Mouse (Mus musculus): ENCODE measurements around the gene Shh. TPM values are rescaled to one million over a fixed set of nuclear protein-coding genes. Genes with fewer than 3 reads are reported as not detected.

The Shh gene
- total and polyA plus RNA-seq, 3 experiments: not detected

- H3K4me3 ChIP-seq (ENCODE audit: low read depth, low read length): no peak overlapping the region
- no peaks in the 10 kb centered on the region for H3K9me3 ChIP-seq (replicated peaks)
- H3K36me3 ChIP-seq (replicated peaks): no peaks in the 10 kb centered on the region
- H3K27me3 ChIP-seq (ENCODE audit: insufficient read depth, low read length): no peaks in the 10 kb centered on the region
- DNase-seq (ENCODE audit: low spot score) (no peak), ATAC-seq (ENCODE audit: extremely low read depth, insufficient number of reproducible peaks, low FRiP score, poor library complexity, severe bottlenecking) (no peak)
- no peaks in the 10 kb centered on the region for H3K4me1 ChIP-seq (ENCODE audit: insufficient read depth, low read depth, low read length)
- TF ChIP-seq GATA1 (IDR thresholded peaks at IDR 0.05; ENCODE audit: borderline replicate concordance, low read length): no peak
- no peak for TF ChIP-seq POLR2AphosphoS5 (IDR thresholded peaks at IDR 0.05; ENCODE audit: insufficient replicate concordance, low read depth, low read length)
- no peak for TF ChIP-seq CTCF (IDR thresholded peaks at IDR 0.05; ENCODE audit: low read depth, low read length)
- TF ChIP-seq GATA2 (IDR thresholded peaks at IDR 0.05; ENCODE audit: borderline replicate concordance, low read depth, low read length): no peak
Observed at GRCm38 (mm10) chr5:28482991-28483390, 15.9 kb upstream of the Shh start.

GRCm38 (mm10) chr5:28481730-28482129, 14.7 kb upstream of the Shh start:
- Histone ChIP-seq H3K36me3 (replicated peaks) (no peaks in the 10 kb centered on the region), H3K27me3 (ENCODE audit: insufficient read depth, low read length) (no peaks in the 10 kb centered on the region), H3K4me1 (ENCODE audit: insufficient read depth, low read depth, low read length) (no peaks in the 10 kb centered on the region), H3K9me3 (replicated peaks) (no peaks in the 10 kb centered on the region), H3K4me3 (ENCODE audit: low read depth, low read length) (no peak overlapping the region)
- DNase-seq (ENCODE audit: low spot score): no peak
- no peak for ATAC-seq (ENCODE audit: extremely low read depth, insufficient number of reproducible peaks, low FRiP score, poor library complexity, severe bottlenecking)
- TF ChIP-seq GATA2 (IDR thresholded peaks at IDR 0.05; ENCODE audit: borderline replicate concordance, low read depth, low read length) (no peak), TAL1 (conservative IDR thresholded peaks at IDR 0.05; ENCODE audit: low read depth, low read length) (no peak), GATA1 (IDR thresholded peaks at IDR 0.05; ENCODE audit: borderline replicate concordance, low read length) (no peak), POLR2AphosphoS5 (IDR thresholded peaks at IDR 0.05; ENCODE audit: insufficient replicate concordance, low read depth, low read length) (no peak), CTCF (IDR thresholded peaks at IDR 0.05; ENCODE audit: low read depth, low read length) (no peak)

GRCm38 (mm10) chr5:28476389-28477379, 9.6 kb upstream of the Shh start:
- H3K9me3 ChIP-seq (replicated peaks): no peaks in the 10 kb centered on the region
- ATAC-seq (ENCODE audit: extremely low read depth, insufficient number of reproducible peaks, low FRiP score, poor library complexity, severe bottlenecking) (no peak), DNase-seq (ENCODE audit: low spot score) (no peak)
- no peaks in the 10 kb centered on the region for H3K36me3 ChIP-seq (replicated peaks)
- no peaks in the 10 kb centered on the region for H3K4me1 ChIP-seq (ENCODE audit: insufficient read depth, low read depth, low read length)
- TF ChIP-seq GATA1 (IDR thresholded peaks at IDR 0.05; ENCODE audit: borderline replicate concordance, low read length): no peak
- TF ChIP-seq POLR2AphosphoS5 (IDR thresholded peaks at IDR 0.05; ENCODE audit: insufficient replicate concordance, low read depth, low read length): no peak
- no peak for TF ChIP-seq CTCF (IDR thresholded peaks at IDR 0.05; ENCODE audit: low read depth, low read length)
- no peak for TF ChIP-seq GATA2 (IDR thresholded peaks at IDR 0.05; ENCODE audit: borderline replicate concordance, low read depth, low read length)
- TF ChIP-seq TAL1 (conservative IDR thresholded peaks at IDR 0.05; ENCODE audit: low read depth, low read length): no peak
- H3K27me3 ChIP-seq (ENCODE audit: insufficient read depth, low read length): no peaks in the 10 kb centered on the region
- no peak overlapping the region for H3K4me3 ChIP-seq (ENCODE audit: low read depth, low read length)

GRCm38 (mm10) chr5:28473556-28473955, 6.5 kb upstream of the Shh start:
- Histone ChIP-seq H3K27me3 (ENCODE audit: insufficient read depth, low read length) (no peaks in the 10 kb centered on the region), H3K4me3 (ENCODE audit: low read depth, low read length) (no peak overlapping the region), H3K36me3 (replicated peaks) (no peaks in the 10 kb centered on the region), H3K9me3 (replicated peaks) (no peaks in the 10 kb centered on the region), H3K4me1 (ENCODE audit: insufficient read depth, low read depth, low read length) (no peaks in the 10 kb centered on the region)
- no peak for TF ChIP-seq POLR2AphosphoS5 (IDR thresholded peaks at IDR 0.05; ENCODE audit: insufficient replicate concordance, low read depth, low read length)
- no peak for TF ChIP-seq TAL1 (conservative IDR thresholded peaks at IDR 0.05; ENCODE audit: low read depth, low read length)
- TF ChIP-seq GATA1 (IDR thresholded peaks at IDR 0.05; ENCODE audit: borderline replicate concordance, low read length): no peak
- TF ChIP-seq GATA2 (IDR thresholded peaks at IDR 0.05; ENCODE audit: borderline replicate concordance, low read depth, low read length): no peak
- no peak for TF ChIP-seq CTCF (IDR thresholded peaks at IDR 0.05; ENCODE audit: low read depth, low read length)
- no peak for ATAC-seq (ENCODE audit: extremely low read depth, insufficient number of reproducible peaks, low FRiP score, poor library complexity, severe bottlenecking)
- DNase-seq (ENCODE audit: low spot score): no peak

GRCm38 (mm10) chr5:28469525-28470202, 2.6 kb upstream of the Shh start:
- TF ChIP-seq GATA2 (IDR thresholded peaks at IDR 0.05; ENCODE audit: borderline replicate concordance, low read depth, low read length) (no peak), TAL1 (conservative IDR thresholded peaks at IDR 0.05; ENCODE audit: low read depth, low read length) (no peak), POLR2AphosphoS5 (IDR thresholded peaks at IDR 0.05; ENCODE audit: insufficient replicate concordance, low read depth, low read length) (no peak), GATA1 (IDR thresholded peaks at IDR 0.05; ENCODE audit: borderline replicate concordance, low read length) (no peak), CTCF (IDR thresholded peaks at IDR 0.05; ENCODE audit: low read depth, low read length) (no peak)
- Histone ChIP-seq H3K36me3 (replicated peaks) (no peaks in the 10 kb centered on the region), H3K4me1 (ENCODE audit: insufficient read depth, low read depth, low read length) (no peaks in the 10 kb centered on the region), H3K9me3 (replicated peaks) (no peaks in the 10 kb centered on the region), H3K4me3 (ENCODE audit: low read depth, low read length) (no peak overlapping the region), H3K27me3 (ENCODE audit: insufficient read depth, low read length) (peaks cover 5% of the 10 kb centered on the region; the same call in 1 of the 2 replicates)
- no peak for DNase-seq (ENCODE audit: low spot score)
- no peak for ATAC-seq (ENCODE audit: extremely low read depth, insufficient number of reproducible peaks, low FRiP score, poor library complexity, severe bottlenecking)

GRCm38 (mm10) chr5:28466351-28466750, 705 bp downstream of the Shh start:
- TF ChIP-seq CTCF (IDR thresholded peaks at IDR 0.05; ENCODE audit: low read depth, low read length): no peak
- no peak for TF ChIP-seq GATA2 (IDR thresholded peaks at IDR 0.05; ENCODE audit: borderline replicate concordance, low read depth, low read length)
- TF ChIP-seq TAL1 (conservative IDR thresholded peaks at IDR 0.05; ENCODE audit: low read depth, low read length): no peak
- no peak for TF ChIP-seq POLR2AphosphoS5 (IDR thresholded peaks at IDR 0.05; ENCODE audit: insufficient replicate concordance, low read depth, low read length)
- TF ChIP-seq GATA1 (IDR thresholded peaks at IDR 0.05; ENCODE audit: borderline replicate concordance, low read length): no peak
- Histone ChIP-seq H3K36me3 (replicated peaks) (no peaks in the 10 kb centered on the region), H3K4me1 (ENCODE audit: insufficient read depth, low read depth, low read length) (no peaks in the 10 kb centered on the region), H3K27me3 (ENCODE audit: insufficient read depth, low read length) (peaks cover 8% of the 10 kb centered on the region; the same call in 1 of the 2 replicates), H3K9me3 (replicated peaks) (no peaks in the 10 kb centered on the region), H3K4me3 (ENCODE audit: low read depth, low read length) (no peak overlapping the region)
- ATAC-seq (ENCODE audit: extremely low read depth, insufficient number of reproducible peaks, low FRiP score, poor library complexity, severe bottlenecking) (no peak), DNase-seq (ENCODE audit: low spot score) (no peak)

All from G1E (cell line).